Mouse (Mus musculus): ENCODE measurements around the gene Slc16a2.

- no peak for TF ChIP-seq CTCF (IDR thresholded peaks at IDR 0.05; ENCODE audit: low read depth, low read length)
- TF ChIP-seq EP300 (IDR thresholded peaks at IDR 0.05; ENCODE audit: insufficient read depth, low read depth, low read length): no peak
These were observed 151.5 kb downstream of the Slc16a2 start for GRCm38 (mm10) chrX:103670245-103670644.
